Mouse (Mus musculus): Measurements from ENCODE around the gene Baz1a.
A peak's percentile ranks its signal among the peaks of the same experiment; 100 is the strongest.
"Not testable (repeated sequence)": the region's sequence is repeated elsewhere in the genome, so short reads cannot be mapped to it uniquely, and the experiment has no call there.

The Baz1a gene

DNA sequence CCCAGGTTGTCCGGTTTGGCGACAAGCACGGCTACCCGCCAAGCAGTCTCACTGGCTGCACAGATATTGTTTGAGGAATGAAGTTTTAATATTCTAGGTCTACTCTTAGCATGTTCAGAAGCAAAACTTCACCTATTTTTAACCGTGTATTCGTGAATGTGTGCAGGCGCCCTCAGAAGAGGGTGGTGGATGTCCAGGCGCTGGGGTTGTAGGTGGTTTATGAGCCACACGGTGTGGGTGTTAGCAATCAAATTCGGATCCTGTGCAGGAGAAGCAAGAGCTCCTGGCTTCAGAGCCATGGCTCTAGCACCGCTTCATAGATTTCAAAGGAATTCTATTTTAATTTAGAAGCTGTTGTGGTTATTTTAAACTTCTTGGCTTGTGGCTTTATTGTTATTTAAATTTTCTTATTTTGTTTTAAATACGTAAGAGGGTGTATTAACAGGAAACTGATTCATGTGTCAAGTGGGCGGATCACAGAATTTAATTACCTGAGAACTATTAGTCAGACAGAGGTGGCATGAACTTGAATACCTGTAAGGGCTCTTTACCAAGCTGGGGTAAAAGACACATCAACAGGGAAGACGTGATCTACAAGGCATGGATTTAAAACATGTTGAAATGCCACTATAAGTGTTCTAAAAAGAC, 6.7 kb downstream of the Baz1a start:
- no peak for DNase-seq (ENCODE audit: low read depth, low spot score)

DNA sequence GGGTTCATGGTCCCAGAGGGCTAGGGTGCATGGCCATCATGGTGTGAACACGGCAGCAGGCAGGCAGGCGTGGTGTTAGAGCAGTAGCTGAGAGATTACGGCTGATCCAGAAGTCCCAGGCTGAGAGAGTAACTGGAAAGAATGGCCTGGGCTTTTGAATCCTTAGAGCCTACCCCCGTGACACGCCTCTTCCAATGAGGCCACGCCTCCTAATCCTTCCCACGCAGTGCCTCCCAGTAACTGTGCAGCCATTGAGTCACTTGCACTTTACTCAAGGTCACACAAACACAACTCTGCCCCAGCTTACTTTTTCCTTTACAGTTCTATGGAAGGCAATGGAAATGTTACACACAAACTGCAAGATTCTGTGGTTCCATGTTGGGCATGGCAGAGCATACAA, 8.1 kb downstream of the Baz1a start:
- DNase-seq (ENCODE audit: low read depth, low spot score), result no peak

DNA sequence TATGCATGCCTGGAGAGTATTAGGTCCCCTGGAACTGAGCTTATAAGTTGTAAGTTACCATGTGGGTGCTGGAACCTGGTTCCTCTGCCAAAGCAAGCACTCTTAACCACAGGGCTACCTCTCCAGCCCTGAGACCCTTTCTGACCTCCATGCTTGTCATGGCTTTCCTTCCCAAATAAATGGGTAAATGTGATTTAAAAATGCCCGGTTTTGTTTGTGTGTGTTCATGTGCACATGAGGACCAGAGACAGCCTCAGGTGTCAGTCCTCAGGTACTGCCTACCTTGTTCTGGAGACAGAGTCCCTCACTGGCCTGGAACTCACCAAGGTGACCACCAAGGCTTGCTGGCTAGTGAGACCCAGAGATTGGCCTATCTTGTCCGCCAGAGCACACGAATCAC, 9.8 kb downstream of the Baz1a start:
- DNase-seq (ENCODE audit: low read depth, low spot score), result no peak

DNA sequence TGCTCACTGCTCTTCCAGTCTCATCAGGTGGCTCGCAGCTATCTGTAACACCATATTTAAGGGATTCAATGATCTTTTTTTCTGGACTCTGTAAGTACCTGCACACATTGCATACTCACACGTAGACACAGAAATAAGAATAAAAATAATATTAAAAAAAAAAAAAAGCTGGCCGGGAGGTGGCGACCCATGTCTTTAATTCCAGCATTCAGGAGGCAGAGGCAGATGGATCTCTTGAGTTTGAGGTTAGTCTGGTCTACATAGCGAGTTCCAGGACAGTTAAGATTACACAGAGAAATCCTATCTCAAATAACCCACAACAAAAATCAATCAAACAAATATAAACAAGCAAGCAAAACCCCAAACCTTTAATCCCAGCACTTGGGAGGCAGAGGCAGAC, 10.3 kb downstream of the Baz1a start:
- no peak for DNase-seq (ENCODE audit: low read depth, low spot score)

DNA sequence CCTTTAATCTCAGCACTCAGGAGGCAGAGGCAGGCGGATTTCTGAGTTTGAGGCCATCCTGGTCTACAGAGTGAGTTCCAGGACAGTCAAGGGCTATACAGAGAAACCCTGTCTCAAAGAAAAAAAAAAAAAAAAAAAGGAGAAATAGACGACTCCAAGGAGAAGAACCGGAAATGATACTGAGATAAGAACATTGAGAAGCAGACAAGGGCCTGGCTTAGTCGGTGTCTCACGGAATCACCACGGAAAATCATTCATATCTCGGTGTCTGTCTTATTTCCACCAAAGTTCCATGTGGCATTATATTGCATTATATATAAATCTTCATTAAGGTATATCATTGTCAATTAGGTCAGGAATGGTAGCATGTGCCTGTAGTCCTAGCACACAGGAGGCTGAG, 11.6 kb downstream of the Baz1a start:
- not testable (repeated sequence) for DNase-seq (ENCODE audit: low read depth, low spot score)

DNA sequence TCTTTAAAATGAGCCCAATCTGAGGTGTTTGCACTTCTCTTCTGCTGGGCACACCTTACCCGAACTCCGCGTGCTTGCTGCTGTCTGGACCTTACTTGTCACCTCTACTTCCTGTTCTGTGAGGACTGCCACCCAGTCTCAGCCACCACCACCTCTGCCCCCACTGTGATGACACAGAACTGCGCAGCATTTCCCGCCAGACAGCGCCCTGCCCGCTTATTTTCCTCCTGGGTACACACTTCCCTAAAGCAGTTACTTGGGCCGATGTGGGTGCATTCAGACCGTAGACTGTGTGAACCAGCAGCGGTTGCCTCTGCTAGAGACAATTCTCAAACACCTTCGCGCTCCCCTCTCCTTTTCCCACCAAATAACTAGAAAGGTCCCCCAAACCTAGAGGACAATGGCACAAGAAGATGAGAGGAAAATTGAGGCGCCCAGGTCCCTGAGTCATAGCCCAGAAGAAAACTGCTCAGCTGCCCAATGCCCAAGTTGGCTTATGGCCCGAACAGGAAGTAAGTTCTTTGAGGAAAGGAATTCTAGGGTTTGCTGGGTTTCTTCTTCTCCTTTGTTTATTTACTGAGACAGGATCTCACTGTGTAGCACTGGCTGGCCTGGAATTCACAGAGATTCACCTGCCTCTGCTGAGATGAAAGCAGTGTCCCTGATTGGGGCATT, 15.0 kb downstream of the Baz1a start:
- DNase-seq (ENCODE audit: low read depth, low spot score), result no peak

DNA sequence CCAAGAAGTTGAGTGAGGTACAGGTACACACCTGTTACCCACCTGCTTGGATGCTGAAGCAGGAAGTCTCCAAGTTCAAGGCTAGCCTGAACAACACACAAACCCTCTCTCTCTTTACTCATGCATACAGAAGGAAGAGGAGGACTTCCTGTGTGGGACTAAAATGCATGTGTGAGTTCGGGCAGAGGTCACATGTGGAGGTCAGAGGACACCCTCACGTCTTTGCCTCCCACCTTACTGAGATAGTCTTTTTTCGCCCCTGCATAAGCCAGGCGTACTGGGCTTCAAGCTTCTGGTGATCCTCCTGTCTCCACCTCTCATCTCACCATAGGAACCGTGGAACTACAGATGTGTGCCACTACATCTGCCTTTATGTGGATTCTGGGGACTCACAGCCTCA, 15.7 kb downstream of the Baz1a start:
- no peak for DNase-seq (ENCODE audit: low read depth, low spot score)

DNA sequence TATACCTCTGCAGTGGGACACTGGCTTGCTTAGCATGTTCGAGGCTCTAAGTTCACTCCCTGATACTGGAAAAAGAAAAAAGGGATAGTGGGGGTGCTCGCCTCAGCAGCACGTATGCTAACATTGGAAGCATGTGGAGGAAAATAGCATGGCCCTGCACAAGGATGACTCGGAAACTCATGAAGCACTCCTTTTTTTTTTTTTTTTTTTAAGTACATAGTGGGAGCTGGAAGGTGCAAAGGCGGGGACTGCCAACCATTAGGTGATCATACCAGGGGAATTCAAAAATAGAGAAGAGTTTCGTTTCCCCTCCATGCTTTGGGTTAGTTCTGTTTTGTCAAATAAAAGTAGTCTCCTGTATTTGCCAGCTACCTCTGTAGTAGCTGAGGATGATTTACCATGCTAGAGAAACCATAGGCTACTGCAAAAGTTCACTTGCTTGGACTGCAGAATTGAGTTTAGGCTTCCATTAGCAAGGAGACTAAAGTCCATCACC, 17.1 kb downstream of the Baz1a start:
- DNase-seq (ENCODE audit: low read depth, low spot score), result no peak

DNA sequence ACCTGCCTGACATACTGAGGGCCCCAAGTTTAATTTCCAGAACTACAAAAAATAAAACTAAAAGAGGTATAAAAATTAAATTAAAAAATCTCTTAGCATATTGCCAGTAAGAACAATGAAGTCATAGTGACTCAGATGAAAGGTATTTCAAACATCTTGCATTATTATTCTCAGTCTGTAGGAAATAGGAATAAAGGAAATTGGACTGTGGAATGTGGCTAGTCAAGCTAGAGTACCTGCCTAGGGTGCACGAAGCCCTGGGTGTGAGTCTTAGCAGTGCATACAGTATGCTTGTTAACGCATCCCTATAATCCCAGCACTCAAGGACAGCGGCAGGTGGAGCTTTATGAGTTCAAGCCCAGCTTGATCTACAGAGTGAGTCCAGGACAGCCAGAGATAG, 18.2 kb downstream of the Baz1a start:
- no peak for DNase-seq (ENCODE audit: low read depth, low spot score)

DNA sequence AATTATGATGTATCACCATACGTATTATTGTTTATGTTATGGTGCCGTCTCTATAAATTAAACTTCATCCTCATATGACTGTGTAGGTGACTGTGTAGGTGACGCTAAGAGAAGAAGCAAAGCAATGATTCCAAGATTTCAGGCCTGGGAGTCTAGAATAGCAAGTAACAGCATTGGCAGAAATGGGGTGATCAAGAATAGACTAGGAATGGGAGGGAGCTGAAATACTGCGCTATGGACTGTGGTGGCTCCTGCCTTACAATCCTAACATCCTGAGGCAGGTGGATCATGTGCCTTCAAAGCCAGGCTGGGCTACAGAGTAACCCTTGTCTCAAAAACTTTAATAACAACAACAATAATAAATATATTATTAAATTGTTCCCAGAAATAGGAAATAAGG, 19.7 kb downstream of the Baz1a start:
- no peak for DNase-seq (ENCODE audit: low read depth, low spot score)

DNA sequence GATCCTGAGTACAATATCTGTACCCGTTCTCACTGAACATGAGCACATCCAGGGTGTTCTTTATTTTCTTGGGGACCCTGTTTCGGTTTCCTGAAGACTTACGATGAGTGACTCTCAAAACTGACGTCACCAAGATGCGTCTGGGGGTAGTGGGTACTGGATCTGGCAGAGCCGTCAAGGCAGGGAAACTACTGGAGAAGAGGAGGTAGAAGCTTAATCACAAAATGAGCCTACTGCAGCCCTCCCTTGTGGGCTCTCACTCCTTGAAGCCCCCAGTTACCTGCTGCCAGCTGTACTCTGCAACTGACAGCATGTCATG, 20.1 kb downstream of the Baz1a start:
- DNase-seq (ENCODE audit: low read depth, low spot score), result no peak

DNA sequence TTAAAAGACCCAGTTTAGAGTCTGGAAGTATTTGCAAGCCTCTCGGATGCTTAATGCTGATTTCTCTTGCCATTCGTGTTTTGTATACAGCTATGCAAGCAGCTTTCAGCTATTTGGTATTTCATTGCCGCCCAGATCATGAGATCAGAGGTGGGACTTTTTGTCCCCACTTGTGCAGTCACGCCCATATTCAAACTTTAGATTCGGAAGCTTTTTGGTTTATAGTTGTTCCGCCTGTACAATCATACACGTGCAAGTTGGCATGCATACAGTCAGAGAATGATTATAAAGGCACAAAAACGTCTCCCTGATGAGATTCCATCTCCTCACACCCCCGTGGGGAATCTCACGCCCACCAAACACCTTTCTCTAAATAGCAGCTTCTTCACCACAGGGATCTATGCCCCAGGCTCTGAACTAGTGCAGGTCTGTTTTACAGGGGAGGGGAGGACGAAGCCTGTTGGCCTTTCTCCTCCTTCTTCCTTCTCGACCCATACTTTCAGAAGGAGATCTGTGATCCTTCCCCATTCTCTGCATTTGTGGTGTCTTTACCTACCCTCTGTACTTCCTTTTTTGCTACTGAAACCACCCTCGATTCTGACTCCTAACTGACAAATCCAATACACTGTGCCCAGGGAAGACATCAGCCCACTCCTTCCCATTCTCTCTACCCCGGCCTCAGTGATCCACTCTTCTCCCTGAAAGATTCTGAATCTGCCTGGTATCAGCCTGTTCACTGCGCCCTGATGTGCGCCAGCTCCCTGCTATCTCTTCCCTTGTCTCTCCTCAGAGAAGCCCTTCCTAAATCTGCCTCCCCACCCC, 20.7 kb downstream of the Baz1a start:
- no peak for DNase-seq (ENCODE audit: low read depth, low spot score)

DNA sequence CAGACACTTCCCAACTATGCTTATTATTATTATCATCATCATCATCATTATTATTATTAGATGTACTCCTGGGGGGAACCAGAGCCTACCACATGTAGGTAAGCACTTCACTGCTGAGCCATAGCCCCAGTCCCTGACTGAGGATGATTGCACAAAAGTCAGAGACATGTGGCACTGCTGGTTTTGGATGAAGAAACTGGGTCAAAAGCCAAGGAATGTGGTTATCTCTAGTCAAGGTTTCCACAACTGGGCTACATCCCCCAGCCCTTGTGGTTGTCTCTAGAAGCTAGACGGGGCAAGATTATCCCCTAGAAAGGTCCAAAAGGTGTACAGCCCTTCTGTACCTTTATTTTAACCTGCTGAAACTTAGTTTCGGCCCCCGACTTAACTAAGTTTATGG, 21.3 kb downstream of the Baz1a start:
- DNase-seq (ENCODE audit: low read depth, low spot score), result no peak

DNA sequence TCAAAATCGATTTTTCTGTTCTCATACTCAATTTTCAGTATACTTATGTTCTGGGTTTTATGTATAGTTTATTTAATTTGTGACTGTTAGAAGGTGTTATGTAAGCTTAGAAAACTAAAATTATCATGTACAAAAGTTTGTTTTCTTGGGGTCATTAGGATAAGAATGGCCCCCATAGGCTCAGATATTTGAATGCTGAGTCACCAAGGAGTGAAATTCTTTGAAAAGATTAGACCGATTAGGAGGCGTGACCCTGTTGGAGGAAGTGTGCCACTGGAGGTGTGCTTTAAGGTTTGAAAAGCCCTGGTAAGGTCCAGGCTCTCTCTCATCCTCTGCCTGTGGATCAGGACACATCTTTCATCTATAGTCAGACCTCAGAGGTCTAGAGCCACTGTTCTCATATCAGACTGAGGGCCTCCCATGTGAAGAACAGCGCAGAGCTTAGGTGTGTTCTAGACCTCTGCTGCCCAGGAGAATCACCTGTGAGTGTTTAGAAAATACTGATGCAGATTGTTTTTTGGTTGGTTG, 25.8 kb downstream of the Baz1a start:
- DNase-seq (ENCODE audit: low read depth, low spot score), result no peak

DNA sequence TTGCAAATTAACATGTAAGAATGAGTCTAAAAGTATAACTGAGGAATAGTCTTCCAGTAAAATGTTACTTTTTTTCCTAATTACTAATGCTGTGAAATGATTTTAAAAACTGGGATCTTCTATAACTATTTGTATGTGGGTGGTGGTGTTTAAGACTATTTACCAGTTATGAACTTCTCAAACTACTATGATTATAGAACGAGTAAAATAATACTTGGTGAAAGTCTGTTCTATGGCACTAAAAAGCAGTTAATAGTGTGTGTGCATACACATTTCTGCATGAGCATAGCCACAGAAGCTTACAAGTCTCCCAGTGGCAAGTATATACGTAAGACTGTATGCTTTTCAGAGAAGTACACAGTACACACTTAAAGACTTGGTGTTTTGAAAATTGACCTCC, 27.0 kb downstream of the Baz1a start:
- DNase-seq (ENCODE audit: low read depth, low spot score), result no peak

DNA sequence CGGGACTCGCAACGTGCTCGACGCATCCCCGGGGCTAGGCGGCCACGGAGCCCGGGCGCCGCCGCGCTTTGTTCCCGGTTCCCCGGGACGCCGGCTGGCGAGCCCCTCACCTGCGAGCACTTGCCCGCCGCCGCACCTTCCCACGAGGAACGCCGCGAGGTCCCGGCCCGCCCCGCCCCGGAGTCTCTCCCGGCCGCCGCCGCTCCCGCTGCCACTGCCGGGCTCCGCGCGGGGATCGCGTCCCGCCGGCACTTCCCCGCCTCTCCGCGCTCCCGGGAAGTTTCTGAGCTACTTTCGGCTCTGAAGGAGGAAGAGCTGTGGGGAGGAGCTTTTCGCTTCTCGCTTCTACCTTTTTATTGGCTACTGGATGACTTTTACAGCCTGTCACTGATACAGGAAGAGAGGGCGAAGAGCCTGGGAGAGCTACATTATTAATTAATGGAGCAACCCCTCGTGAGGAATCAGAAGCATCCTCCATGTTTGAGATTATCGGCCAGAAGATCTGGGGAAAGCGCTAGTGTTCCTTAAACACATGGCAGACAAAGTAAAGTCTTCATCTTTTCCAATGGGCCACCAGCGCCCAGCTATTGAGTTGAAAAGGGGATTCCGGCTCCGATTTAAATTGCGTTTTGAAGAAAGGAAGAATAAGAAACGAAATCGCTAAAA, 28.0 kb downstream of the Baz1a start, which contains the start of gene Gm20403:
Gene Gm20403 (minus strand): TSS at position 478 of the 666 bp plus-strand sequence.
- DNase-seq (ENCODE audit: low read depth, low spot score), result peak; percentile 79

DNA sequence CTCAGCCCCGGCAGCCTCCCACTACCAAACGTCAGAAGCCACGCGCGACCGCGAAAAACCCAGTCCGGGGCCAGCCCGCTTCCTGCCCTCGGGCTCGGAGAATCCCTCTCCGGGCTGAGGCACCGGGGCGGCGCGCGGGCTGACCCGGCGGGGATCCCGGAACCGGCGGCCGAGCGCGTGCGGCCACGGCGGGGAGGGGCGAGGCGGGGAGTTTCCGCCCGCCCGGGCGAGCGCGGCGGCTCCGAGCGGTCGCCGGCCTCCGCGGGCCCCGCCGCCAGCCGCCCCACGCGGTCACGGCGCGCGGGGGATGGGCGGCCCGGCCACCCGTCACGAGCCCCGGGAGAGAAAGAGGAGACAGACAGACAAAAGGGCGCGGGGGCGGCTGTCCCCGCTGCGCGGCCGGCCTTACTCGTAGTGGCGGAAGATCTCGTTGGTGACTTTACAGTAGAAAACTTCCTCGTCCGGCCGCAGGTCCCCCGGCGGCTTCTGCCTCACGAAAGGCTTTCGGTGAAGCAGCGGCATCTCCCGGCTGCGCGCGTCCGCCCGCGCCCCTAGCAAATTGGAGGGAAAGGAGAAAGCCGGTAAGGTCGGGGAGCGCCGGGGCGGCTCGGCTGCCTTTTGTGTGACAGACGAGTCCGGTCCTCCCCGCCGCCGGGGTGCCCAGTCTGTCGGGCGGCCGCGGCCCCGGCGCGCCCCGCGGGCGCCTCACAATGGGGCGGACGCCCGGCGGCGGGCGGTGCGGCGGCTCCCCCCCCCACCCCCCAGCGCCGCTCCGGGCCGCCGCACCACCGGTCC, 28.7 kb downstream of the Baz1a start:
- peak; percentile 65 for DNase-seq (ENCODE audit: low read depth, low spot score)

DNA sequence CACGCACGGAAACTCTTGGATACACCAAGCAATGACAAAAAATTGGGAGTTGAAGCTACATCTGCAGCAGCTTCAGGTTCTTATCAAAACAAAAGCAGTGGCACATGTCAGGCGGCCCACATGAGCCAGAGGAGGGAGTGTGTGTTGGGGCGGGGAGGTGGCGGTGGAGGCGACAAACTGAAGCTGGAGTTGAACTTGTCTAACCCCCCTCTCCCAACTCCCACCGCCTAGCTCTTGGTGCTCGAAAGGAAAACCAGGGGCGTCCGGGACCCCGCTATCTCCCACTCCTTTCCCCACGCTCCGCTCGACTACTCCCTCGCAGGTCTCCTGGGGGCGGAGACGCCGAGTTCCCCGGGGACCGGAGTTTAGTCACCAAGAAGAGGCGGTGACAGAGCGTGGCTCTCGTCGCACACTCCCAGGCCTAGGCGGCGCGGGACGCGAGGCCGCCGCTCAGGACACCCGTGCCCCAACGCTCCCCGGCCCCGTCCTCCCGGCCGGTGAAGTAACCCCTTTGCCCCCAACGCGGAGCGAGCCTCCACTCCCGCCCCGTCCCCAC, 29.4 kb downstream of the Baz1a start:
- peak; percentile 65 for DNase-seq (ENCODE audit: low read depth, low spot score)

DNA sequence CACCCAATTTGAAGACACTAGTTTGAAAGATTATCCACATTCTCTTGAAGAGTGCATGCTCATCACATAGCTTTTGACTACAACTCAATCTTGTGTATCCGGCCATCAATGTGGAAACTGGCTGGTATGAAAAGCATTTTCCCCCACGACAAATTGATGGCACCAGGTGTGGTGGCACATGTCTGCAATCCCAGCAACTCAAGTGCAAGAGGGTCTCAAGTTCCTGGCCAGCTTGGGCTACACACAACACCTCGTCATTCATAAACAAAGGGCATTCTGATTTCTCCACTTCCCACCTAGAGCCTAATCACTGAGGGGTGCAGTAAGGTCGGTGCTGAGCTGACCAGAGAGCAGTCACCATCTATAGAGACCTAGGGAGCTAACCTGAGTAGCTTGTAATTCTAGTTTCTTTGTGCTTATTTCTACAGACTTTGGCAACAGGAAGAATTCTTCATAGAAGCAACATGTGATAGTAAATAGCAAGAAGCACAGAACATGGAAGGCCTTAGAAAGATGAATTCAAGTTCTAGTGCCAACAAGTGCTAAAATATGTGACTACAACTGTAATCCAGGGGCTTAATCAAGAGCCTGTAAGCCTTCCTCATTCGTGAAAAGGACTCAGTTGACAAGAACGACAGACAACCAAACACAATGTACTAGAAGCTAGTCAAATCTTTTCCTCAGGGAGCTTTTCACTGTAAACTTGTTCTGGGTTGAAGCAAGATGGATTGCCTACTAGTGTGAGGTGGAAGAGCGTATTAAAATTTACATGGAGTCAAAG, 31.0 kb downstream of the Baz1a start:
- DNase-seq (ENCODE audit: low read depth, low spot score), result peak; percentile 6

DNA sequence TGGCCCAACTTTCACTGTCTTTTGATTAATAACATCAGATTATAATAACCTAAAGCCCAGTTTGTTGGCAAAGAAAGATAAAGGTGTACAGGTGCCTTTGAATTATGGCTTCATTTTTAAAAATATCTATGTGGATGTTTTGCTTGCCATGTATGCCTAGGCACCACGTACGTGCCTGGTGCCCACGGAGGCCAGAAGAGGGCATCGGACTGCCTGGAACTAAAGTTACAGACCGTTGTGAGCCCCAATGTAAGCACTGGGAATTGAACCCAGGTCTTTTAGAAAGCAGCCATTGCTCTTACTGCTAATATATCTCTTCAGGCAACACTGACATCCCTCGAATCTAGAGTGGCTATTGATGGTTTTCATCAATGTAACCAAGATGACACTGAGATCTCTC, 32.2 kb downstream of the Baz1a start:
- DNase-seq (ENCODE audit: low read depth, low spot score), result no peak

Measured in mesoderm, embryonic 11.5 days (tissue).